Mouse (Mus musculus): Measurements from ENCODE around the gene Tarbp2.

Tarbp2 gene

GRCm38 (mm10) chr15:102530566-102530965, 12.6 kb downstream of the Tarbp2 start:
- no peak for TF ChIP-seq GATA4 (IDR thresholded peaks at IDR 0.05; ENCODE audit: insufficient replicate concordance, low read length)

DNA sequence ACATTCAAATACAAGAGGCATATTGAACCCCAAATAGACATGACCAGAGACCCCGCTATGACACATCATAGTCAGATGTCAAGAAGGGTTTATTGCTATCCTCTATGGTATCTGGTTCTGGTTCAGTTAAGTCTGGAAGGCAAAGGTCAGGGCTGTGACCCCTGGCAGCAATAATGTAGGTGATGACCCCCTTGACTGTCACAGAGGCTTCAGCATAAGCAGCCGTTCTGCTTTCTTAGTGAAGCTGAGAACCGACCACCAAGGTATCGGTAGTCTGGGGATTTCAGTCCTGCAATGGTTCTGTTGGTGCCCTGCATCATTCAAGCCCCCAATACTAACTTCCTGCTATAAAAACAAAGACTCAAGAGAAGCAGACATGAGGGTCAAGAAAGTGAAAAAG, 13.6 kb downstream of the Tarbp2 start:
- TF ChIP-seq GATA4 (IDR thresholded peaks at IDR 0.05; ENCODE audit: insufficient replicate concordance, low read length): no peak

DNA sequence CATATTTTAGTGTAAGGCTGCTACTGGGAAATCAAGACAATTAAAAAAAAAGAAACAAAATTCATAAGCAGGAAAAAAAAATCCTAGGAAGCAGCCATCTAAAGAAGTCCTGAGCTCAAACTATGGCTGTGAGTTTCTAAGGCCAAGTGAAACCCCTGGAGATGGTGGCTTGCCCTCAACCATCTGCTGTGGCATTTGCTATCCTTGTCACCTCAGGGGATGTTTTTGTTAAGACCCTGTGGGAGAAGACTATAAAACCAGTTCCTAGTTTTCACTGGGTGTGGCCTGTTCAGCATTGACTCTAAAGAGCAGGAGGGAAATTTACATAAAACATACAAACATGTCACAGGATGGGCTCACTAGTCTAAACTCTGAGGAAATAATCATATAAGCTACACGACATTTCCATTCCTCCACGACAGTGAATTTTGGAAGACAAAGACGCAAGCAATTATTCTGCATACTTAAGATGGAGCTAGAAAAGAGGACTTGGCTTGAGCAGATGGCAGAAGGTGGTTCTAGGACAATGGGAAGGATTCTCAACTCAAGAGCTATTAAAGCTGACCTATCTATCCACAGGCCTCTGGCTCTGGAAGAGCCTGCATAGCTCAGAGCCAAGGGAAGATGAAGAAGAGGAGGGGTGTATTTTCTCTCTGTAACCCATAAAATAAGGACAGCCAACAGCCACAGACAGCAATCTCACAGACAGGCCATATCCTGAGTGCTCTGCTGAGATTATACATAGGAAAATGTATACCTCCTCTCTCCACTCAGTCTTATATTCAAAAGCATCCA, 14.3 kb downstream of the Tarbp2 start:
- TF ChIP-seq GATA4 (IDR thresholded peaks at IDR 0.05; ENCODE audit: insufficient replicate concordance, low read length): no peak

GRCm38 (mm10) chr15:102533926-102534325, 15.9 kb downstream of the Tarbp2 start:
- no peak for TF ChIP-seq GATA4 (IDR thresholded peaks at IDR 0.05; ENCODE audit: insufficient replicate concordance, low read length)

DNA sequence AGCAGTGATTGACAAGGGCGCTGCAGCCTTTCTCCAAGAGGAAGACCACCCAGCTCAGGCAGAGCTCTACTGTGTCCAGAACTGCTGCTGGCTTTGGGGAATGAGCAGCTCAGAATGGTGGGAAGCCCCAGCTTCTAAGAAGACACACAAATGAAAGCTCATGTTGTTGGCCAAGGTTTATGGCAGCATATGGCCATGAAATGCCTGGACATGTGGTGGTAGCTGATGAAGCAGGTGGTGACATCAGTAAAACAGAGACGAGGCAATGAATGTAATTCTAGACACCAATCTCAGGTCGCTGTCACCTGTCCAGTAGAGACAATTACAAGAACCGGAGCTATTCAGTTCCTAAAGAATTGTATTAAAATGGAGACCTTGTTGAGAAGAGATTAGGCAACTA, 26.8 kb downstream of the Tarbp2 start:
- TF ChIP-seq GATA4 (IDR thresholded peaks at IDR 0.05; ENCODE audit: insufficient replicate concordance, low read length): no peak

- TF ChIP-seq GATA4 (IDR thresholded peaks at IDR 0.05; ENCODE audit: insufficient replicate concordance, low read length): no peak
These were observed 28.3 kb downstream of the Tarbp2 start for GRCm38 (mm10) chr15:102546246-102546645.

DNA sequence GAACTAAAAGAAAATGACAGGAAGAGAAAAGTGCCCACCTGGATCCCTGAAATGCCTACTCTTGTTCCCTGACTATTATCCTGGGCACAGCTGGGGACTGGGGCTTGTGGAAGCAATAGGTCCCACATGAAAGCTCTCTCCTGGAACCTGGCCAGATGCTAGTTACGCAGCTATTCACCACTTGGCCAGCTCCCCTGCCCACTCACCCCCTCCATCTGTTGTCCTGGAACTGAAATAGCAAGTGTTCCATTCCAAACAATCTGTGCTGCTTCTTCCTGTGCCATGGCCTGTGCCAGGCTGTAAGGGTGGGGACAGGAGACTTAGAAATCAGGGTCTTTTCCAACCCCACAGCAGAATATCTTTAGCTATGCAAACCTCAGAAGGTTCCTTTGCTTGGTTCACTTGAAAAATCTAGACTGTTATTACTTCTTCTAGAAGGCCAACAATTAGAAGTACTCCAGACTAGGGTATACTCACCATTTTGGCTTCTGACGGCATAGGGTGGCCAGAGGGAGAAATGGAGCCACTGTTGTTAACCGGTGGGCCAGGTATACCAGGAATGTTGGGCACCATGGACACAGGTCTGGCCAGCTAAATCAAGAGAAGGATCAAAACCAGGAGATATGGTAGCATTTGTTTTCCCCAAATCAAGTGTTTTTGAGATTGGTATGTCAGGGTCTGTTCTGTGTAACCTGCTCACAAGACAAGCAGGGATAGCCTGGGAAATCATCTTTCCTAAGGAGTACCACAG, 28.9 kb downstream of the Tarbp2 start:
- no peak for TF ChIP-seq GATA4 (IDR thresholded peaks at IDR 0.05; ENCODE audit: insufficient replicate concordance, low read length)

GRCm38 (mm10) chr15:102547478-102547877, 29.5 kb downstream of the Tarbp2 start:
- no peak for TF ChIP-seq GATA4 (IDR thresholded peaks at IDR 0.05; ENCODE audit: insufficient replicate concordance, low read length)

DNA sequence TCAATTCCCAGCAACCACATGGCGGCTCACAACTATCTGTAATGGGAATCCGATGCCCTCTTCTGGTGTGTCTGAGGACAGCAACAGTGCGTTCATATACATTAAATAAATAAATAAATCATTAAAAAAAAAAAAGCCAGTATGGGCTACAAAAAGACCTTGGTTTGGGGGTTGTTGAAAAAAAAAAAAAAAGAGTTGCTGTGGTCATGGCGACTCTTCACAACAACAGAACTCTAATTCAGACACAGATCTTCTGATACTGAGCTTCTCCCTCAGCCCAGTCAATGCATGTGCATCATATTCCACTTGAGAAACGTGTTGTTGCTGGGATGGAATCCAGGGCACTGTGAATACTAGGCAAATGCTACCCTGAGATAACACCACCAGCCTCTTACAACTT, 34.6 kb downstream of the Tarbp2 start:
- TF ChIP-seq GATA4 (IDR thresholded peaks at IDR 0.05; ENCODE audit: insufficient replicate concordance, low read length): no peak

DNA sequence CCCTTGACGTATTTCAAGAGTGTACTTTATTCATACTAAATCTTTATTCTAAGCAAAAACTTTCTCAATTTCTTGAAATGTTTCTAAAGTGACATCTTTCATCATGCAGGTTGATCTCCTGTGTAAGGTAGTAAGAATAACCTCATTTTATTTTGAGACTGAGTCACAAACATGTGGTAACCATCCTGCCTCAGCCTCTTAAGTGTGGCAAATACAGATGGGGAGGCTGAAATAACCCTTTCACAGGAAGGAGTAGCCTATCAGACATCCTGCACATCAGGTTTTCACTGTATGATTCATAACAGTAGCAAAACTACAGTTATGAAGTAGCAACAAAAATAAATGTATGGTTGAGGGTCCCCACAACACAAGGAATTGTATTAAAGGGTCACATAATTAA, 37.6 kb downstream of the Tarbp2 start:
- TF ChIP-seq GATA4 (IDR thresholded peaks at IDR 0.05; ENCODE audit: insufficient replicate concordance, low read length): no peak

DNA sequence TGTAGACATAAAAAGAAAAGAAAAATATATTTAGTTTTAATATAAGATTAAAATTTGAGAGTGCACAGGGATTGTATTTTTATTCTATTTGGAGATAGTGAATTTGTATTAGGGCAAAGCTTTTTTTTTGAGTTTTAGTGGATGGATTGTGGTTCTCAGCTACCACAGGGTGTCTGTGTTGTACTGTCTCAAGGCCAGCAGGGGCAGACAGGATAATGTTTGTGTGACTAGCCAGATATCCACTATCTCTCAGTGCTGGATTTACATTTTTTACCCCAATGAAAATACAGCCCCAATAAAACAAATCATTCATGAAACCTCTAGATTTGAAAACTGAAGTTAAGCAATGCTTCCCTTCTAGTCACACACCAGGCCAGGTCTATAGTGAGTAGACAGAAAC, 39.6 kb downstream of the Tarbp2 start:
- TF ChIP-seq GATA4 (IDR thresholded peaks at IDR 0.05; ENCODE audit: insufficient replicate concordance, low read length): no peak

DNA sequence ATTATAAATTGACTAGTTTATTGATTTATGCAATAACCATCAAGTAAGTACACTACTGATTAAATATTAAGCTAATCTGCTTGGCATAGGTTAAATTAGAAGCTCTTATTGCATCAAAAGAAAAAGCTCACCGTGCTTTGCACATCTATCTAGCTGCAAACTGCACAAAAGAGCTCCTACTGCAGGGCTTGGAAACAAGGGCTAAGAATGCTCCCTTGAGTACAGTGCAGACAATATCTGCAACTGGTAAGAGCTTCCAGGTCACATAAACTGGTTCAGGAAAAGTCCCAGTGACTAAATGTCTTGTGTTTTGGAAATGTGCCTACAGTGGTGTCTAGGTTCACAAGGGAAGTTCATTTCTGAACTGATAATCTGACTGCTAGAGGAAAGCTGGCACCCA, 44.5 kb downstream of the Tarbp2 start:
- TF ChIP-seq GATA4 (IDR thresholded peaks at IDR 0.05; ENCODE audit: insufficient replicate concordance, low read length): no peak

GRCm38 (mm10) chr15:102563061-102563460, 45.1 kb downstream of the Tarbp2 start:
- TF ChIP-seq GATA4 (IDR thresholded peaks at IDR 0.05; ENCODE audit: insufficient replicate concordance, low read length): no peak

- TF ChIP-seq GATA4 (IDR thresholded peaks at IDR 0.05; ENCODE audit: insufficient replicate concordance, low read length): no peak
These were observed 45.7 kb downstream of the Tarbp2 start for GRCm38 (mm10) chr15:102563681-102564080.

- no peak for TF ChIP-seq GATA4 (IDR thresholded peaks at IDR 0.05; ENCODE audit: insufficient replicate concordance, low read length)
These were observed 49.9 kb downstream of the Tarbp2 start for GRCm38 (mm10) chr15:102567849-102568248.

DNA sequence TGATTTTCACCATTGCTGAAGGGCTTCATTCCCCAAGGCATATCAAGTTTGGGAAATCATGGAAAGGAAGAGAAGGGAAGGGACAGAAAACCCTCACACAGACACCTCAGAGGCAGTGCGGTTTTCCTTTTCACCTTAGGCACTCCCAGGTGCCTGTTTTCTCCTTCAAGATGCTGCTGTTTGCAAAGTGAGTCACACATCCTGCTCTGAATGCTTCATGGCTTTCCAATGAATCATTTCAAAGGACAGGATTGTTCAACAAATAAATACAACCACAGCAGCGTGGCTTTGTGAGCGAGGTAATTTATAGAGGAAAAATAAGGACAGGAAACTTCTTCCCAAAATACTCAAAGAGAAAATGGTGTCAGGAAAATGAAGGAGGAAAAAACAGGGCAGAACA, 54.1 kb downstream of the Tarbp2 start:
- no peak for TF ChIP-seq GATA4 (IDR thresholded peaks at IDR 0.05; ENCODE audit: insufficient replicate concordance, low read length)
